In the genomic region with DNA sequence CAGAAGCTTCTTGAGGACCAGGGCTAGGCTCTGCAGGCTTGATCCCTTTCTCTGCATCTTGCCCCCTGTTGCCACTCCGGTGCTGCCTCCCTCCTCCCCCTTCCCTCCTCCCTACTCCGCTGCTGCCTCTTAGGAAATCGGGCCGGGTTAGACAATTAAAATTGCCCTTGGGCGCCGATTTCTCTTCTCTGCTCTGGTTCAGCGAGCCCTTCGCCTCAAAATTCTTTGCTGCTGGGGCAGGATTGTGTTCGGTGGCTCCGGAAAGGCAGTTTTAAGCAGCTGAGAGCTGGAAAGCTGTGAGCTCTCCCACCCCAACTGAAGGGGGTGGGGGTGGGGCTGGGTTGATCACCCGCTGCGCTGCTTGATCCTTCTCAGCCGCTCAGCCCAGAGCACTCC, we compare ENCODE assay signal across 8 mouse cellular contexts. TPM values are rescaled to one million over a fixed set of nuclear protein-coding genes. Genes with fewer than 3 reads are reported as not detected.
A peak's percentile ranks its signal among the peaks of the same experiment; 100 is the strongest.
DNase-seq lines count a peak whose midpoint lies in the region; ATAC-seq and TF ChIP-seq lines count a peak whose summit lies in the region.

No protein-coding gene starts in this region.

- H3K9ac ChIP-seq in neural tube, embryonic 11.5 days (ENCODE audit: low read length) = peak overlapping the region; percentile 96
- peak overlapping the region; percentile 92 for H3K9ac ChIP-seq in intestine, postnatal 0 days (ENCODE audit: low read depth, low read length)
- H3K9ac ChIP-seq in liver, embryonic 13.5 days = peak overlapping the region; percentile 100
- H3K9ac ChIP-seq in neural tube, embryonic 15.5 days (replicated peaks) = peak overlapping the region; percentile 94

- peak; percentile 65 for DNase-seq in neural tube, embryonic 11.5 days (ENCODE audit: low spot score)
- no peak for DNase-seq in neural tube, embryonic 10.5 days (ENCODE audit: extremely low spot score, low spot score)
- DNase-seq in cerebellum, adult 8-10 months = peak; percentile 53
- DNase-seq in gastrocnemius, postnatal 14 days = peak; percentile 30
- peak; percentile 17 for DNase-seq in liver, embryonic 13.5 days
- DNase-seq in urinary bladder, postnatal 36 days (ENCODE audit: low spot score in 2 of 2) = peak; percentile 47 to 50

- peaks cover 8% of the 10 kb centered on the region; the same call in 1 of the 2 replicates for H3K4me1 ChIP-seq in neural tube, embryonic 11.5 days (ENCODE audit: control insufficient read depth, insufficient read depth, low read length)
- peaks cover 5% of the 10 kb centered on the region for H3K4me1 ChIP-seq in intestine, postnatal 0 days (replicated peaks; ENCODE audit: control insufficient read depth, insufficient read depth, low read length)
- H3K4me1 ChIP-seq in liver, embryonic 13.5 days (replicated peaks) = peaks cover 50% of the 10 kb centered on the region
- peaks cover 31% of the 10 kb centered on the region for H3K4me1 ChIP-seq in neural tube, embryonic 15.5 days

- ATAC-seq in neural tube, embryonic 11.5 days (ENCODE audit: insufficient read depth, low FRiP score, low TSS enrichment) = no peak
- ATAC-seq in intestine, postnatal 0 days = no peak
- no peak for ATAC-seq in liver, embryonic 13.5 days (ENCODE audit: low read depth)
- ATAC-seq in neural tube, embryonic 15.5 days (ENCODE audit: low FRiP score) = no peak

- no peaks in the 10 kb centered on the region for H3K9me3 ChIP-seq in neural tube, embryonic 11.5 days (ENCODE audit: control insufficient read depth, low read length)
- H3K9me3 ChIP-seq in intestine, postnatal 0 days (ENCODE audit: control insufficient read depth) = no peaks in the 10 kb centered on the region
- H3K9me3 ChIP-seq in liver, embryonic 13.5 days (replicated peaks) = no peaks in the 10 kb centered on the region
- H3K9me3 ChIP-seq in neural tube, embryonic 15.5 days (replicated peaks) = no peaks in the 10 kb centered on the region

- peak overlapping the region; percentile 86 for H3K27ac ChIP-seq in neural tube, embryonic 11.5 days (ENCODE audit: low read depth, low read length)
- H3K27ac ChIP-seq in intestine, postnatal 0 days (ENCODE audit: low read depth, low read length) = peak overlapping the region; percentile 93
- H3K27ac ChIP-seq in liver, embryonic 13.5 days = peak overlapping the region; percentile 93
- H3K27ac ChIP-seq in neural tube, embryonic 15.5 days (replicated peaks) = peak overlapping the region; percentile 91

- no peaks in the 10 kb centered on the region for H3K27me3 ChIP-seq in neural tube, embryonic 11.5 days (ENCODE audit: control insufficient read depth, insufficient read depth, low read length)
- H3K27me3 ChIP-seq in intestine, postnatal 0 days (replicated peaks; ENCODE audit: control insufficient read depth, insufficient read depth, low read length) = no peaks in the 10 kb centered on the region
- no peaks in the 10 kb centered on the region for H3K27me3 ChIP-seq in liver, embryonic 13.5 days
- no peaks in the 10 kb centered on the region for H3K27me3 ChIP-seq in neural tube, embryonic 15.5 days (replicated peaks)

- peak overlapping the region; percentile 100 for H3K4me3 ChIP-seq in neural tube, embryonic 11.5 days (ENCODE audit: low read depth, low read length)
- H3K4me3 ChIP-seq in intestine, postnatal 0 days (ENCODE audit: low read depth, low read length) = peak overlapping the region; percentile 97
- peak overlapping the region; percentile 100 for H3K4me3 ChIP-seq in liver, embryonic 13.5 days (replicated peaks)
- peak overlapping the region; percentile 85 for H3K4me3 ChIP-seq in neural tube, embryonic 15.5 days (replicated peaks)

- WGBS in neural tube, embryonic 11.5 days = 0% methylated on average over 13 of the region's 13 CpGs
- WGBS in intestine, postnatal 0 days = under 1% methylated on average over 13 of the region's 13 CpGs
- WGBS in liver, embryonic 13.5 days (ENCODE audit: insufficient replicate concordance) = 2% methylated on average over 13 of the region's 13 CpGs
- 0% methylated on average over 13 of the region's 13 CpGs for WGBS in neural tube, embryonic 15.5 days

- H3K4me2 ChIP-seq in neural tube, embryonic 11.5 days (ENCODE audit: low read depth) = peak overlapping the region; percentile 66
- H3K4me2 ChIP-seq in intestine, postnatal 0 days (replicated peaks; ENCODE audit: low read depth) = peak overlapping the region; percentile 92
- peak overlapping the region; percentile 90 for H3K4me2 ChIP-seq in liver, embryonic 13.5 days
- H3K4me2 ChIP-seq in neural tube, embryonic 15.5 days = peak overlapping the region; percentile 87

- intact Hi-C loops in gastrocnemius, postnatal 14 days (cut with DNase I; ENCODE audit: low total_unique reads) = no loop called here

- H3K36me3 ChIP-seq in neural tube, embryonic 11.5 days (ENCODE audit: control insufficient read depth, insufficient read depth, low read length) = no peaks in the 10 kb centered on the region
- peaks cover 4% of the 10 kb centered on the region; the same call in 1 of the 2 replicates for H3K36me3 ChIP-seq in intestine, postnatal 0 days (ENCODE audit: control insufficient read depth, insufficient read depth)
- H3K36me3 ChIP-seq in liver, embryonic 13.5 days = peaks cover 36% of the 10 kb centered on the region
- peaks cover 15% of the 10 kb centered on the region for H3K36me3 ChIP-seq in neural tube, embryonic 15.5 days

- TF ChIP-seq CTCF in intestine, postnatal 0 days (IDR thresholded peaks at IDR 0.05; ENCODE audit: low read depth) = no peak

RNA-seq across cellular contexts. Expression of a gene that starts 2.3 kb away (rescaled TPM):
- 17.8 and 19.6 TPM in 2 replicates for polyA plus RNA-seq in neural tube, embryonic 11.5 days (2014; fragmentation: Nextera tagmentation; extraction: Ambion mirVana)
- 10 to 100 TPM; 18.3 to 19.1 TPM for total RNA-seq in gastrocnemius, postnatal 14 days (2021)
- 7.2 and 8.4 TPM in 2 replicates for polyA plus RNA-seq in intestine, postnatal 0 days (2015; fragmentation: Nextera tagmentation; extraction: Ambion mirVana)
- polyA plus RNA-seq in liver, embryonic 13.5 days (2015; fragmentation: Nextera tagmentation; extraction: Ambion mirVana) = 6.5 and 7.6 TPM in 2 replicates
- 14.6 and 16.9 TPM in 2 replicates for polyA plus RNA-seq in neural tube, embryonic 15.5 days (2015; fragmentation: Nextera tagmentation; extraction: Ambion mirVana)

RNA-seq across cellular contexts. Expression of a gene that starts 47.2 kb away (rescaled TPM):
- 18.4 and 19.4 TPM in 2 replicates for polyA plus RNA-seq in neural tube, embryonic 11.5 days (2014; fragmentation: Nextera tagmentation; extraction: Ambion mirVana)
- 1 to 10 TPM; 1.6 to 1.7 TPM for total RNA-seq in gastrocnemius, postnatal 14 days (2021)
- polyA plus RNA-seq in intestine, postnatal 0 days (2015; fragmentation: Nextera tagmentation; extraction: Ambion mirVana) = 4.4 and 5.2 TPM in 2 replicates
- polyA plus RNA-seq in liver, embryonic 13.5 days (2015; fragmentation: Nextera tagmentation; extraction: Ambion mirVana) = 18.2 and 19.3 TPM in 2 replicates
- 48.2 and 55.3 TPM in 2 replicates for polyA plus RNA-seq in neural tube, embryonic 15.5 days (2015; fragmentation: Nextera tagmentation; extraction: Ambion mirVana)

RNA-seq across cellular contexts. Expression of a gene that starts 52.9 kb away (rescaled TPM):
- 60.8 and 62.9 TPM in 2 replicates for polyA plus RNA-seq in neural tube, embryonic 11.5 days (2014; fragmentation: Nextera tagmentation; extraction: Ambion mirVana)
- 10 to 100 TPM; 60.7 to 64.3 TPM for total RNA-seq in gastrocnemius, postnatal 14 days (2021)
- polyA plus RNA-seq in intestine, postnatal 0 days (2015; fragmentation: Nextera tagmentation; extraction: Ambion mirVana) = 23.0 and 23.3 TPM in 2 replicates
- polyA plus RNA-seq in liver, embryonic 13.5 days (2015; fragmentation: Nextera tagmentation; extraction: Ambion mirVana) = 24.6 and 27.1 TPM in 2 replicates
- 121 and 132 TPM in 2 replicates for polyA plus RNA-seq in neural tube, embryonic 15.5 days (2015; fragmentation: Nextera tagmentation; extraction: Ambion mirVana)

RNA-seq across cellular contexts. Expression of a gene that starts 54.2 kb away (rescaled TPM):
- 12.4 and 13.8 TPM in 2 replicates for polyA plus RNA-seq in neural tube, embryonic 11.5 days (2014; fragmentation: Nextera tagmentation; extraction: Ambion mirVana)
- under 1 TPM; 0.51 to 0.82 TPM for total RNA-seq in gastrocnemius, postnatal 14 days (2021)
- 0.77 and 0.80 TPM in 2 replicates for polyA plus RNA-seq in intestine, postnatal 0 days (2015; fragmentation: Nextera tagmentation; extraction: Ambion mirVana)
- 0.03 and 0.20 TPM in 2 replicates for polyA plus RNA-seq in liver, embryonic 13.5 days (2015; fragmentation: Nextera tagmentation; extraction: Ambion mirVana)
- 101 and 123 TPM in 2 replicates for polyA plus RNA-seq in neural tube, embryonic 15.5 days (2015; fragmentation: Nextera tagmentation; extraction: Ambion mirVana)
